Mouse (Mus musculus) cerebellum, adult 2 months (tissue): ENCODE results near the gene Fam155a.

Experiments
- CTCF ChIP-seq: fragments of 200-500 bp; IDR thresholded peaks from 2 replicates; pipeline ENCODE4 v1.5.1; 2011; ENCODE audit warnings: low read depth, mild to moderate bottlenecking, control low read depth, low read length, moderate library complexity, borderline replicate concordance; ENCODE audit not compliant: insufficient read depth
- POLR2A ChIP-seq: fragments of 200-500 bp; IDR thresholded peaks from 2 replicates; pipeline ENCODE4 v1.6.1; 2011; ENCODE audit warnings: low read length, control low read depth, borderline replicate concordance; ENCODE audit not compliant: insufficient read depth

- no peak for TF ChIP-seq POLR2A
- no peak for TF ChIP-seq CTCF
Measured at GRCm38 (mm10) chr8:9335285-9335932, 435.6 kb downstream of the Fam155a start.
